Mouse (Mus musculus) bone marrow, adult 2 months (tissue): ENCODE measurements around the gene Chil4. TPM values are rescaled to one million over a fixed set of nuclear protein-coding genes. Genes with fewer than 3 reads are reported as not detected.
"Not testable (repeated sequence)": the region's sequence is repeated elsewhere in the genome, so short reads cannot be mapped to it uniquely, and the experiment has no call there.

Source experiments
- H3K27ac ChIP-seq: fragments of 200-500 bp; 2 replicates; pipeline ENCODE4 v1.5.1; 2012; ENCODE audit warnings: low read depth, mild to moderate bottlenecking, control low read depth, inconsistent platforms, low read length; ENCODE audit not compliant: control insufficient read depth, poor library complexity, insufficient read depth
- H3K4me1 ChIP-seq: fragments of 200-500 bp; 2 replicates; pipeline ENCODE4 v1.6.1; 2011; ENCODE audit warnings: low read length; ENCODE audit not compliant: control insufficient read depth, insufficient read depth
- H3K4me3 ChIP-seq: fragments of 200-500 bp; replicated peaks from 2 replicates; pipeline ENCODE3; 2011; ENCODE audit warnings: mild to moderate bottlenecking, low read depth, low read length, control low read depth; ENCODE audit not compliant: control insufficient read depth
- CTCF ChIP-seq: fragments of 200-500 bp; IDR thresholded peaks from 2 replicates; pipeline ENCODE4 v1.5.1; 2011; ENCODE audit warnings: low read length, control low read depth; ENCODE audit not compliant: control insufficient read depth, insufficient read depth
- POLR2A ChIP-seq: fragments of 200-500 bp; IDR thresholded peaks from 2 replicates; pipeline ENCODE4 v1.6.1; 2011; ENCODE audit warnings: low read depth, mild to moderate bottlenecking, control low read depth, low read length, borderline replicate concordance; ENCODE audit not compliant: control insufficient read depth
- WGBS: fragments of 180-500 bp; shearing (Covaris S2); methylation state at CpG from one replicate; pipeline ENCODE4 v1.1.7; 2018; 5-methylcytosine and 5-hydroxymethylcytosine counted together
- polyA plus RNA-seq: library from polyadenylated mRNA; stranded (reverse); fragments of >200 nt; gene quantifications from 2 replicates; pipeline ENCODE4 v1.2.4, GENCODE M21; 2011; ENCODE audit warnings: low replicate concordance; ENCODE audit not compliant: missing spikeins, insufficient read depth, insufficient read length

Chil4 gene
- not detected in 2 replicates for polyA plus RNA-seq

- Histone ChIP-seq H3K4me1 (no peaks in the 10 kb centered on the region), H3K4me3 (no peak within 1 kb of the TSS), H3K27ac (no peak within 1 kb of the TSS)
- TF ChIP-seq CTCF (no peak), POLR2A (no peak)
- WGBS = 82% methylated on average over 2 of the region's 2 CpGs
These were observed at the start of gene Chil4 for GRCm38 (mm10) chr3:106219407-106219806. Chil4 (minus strand) TSS chr3:106219507.

- no peak overlapping the region for H3K4me3 ChIP-seq
- H3K4me1 ChIP-seq = no peaks in the 10 kb centered on the region
- WGBS = 70% methylated on average over 2 of the region's 2 CpGs
- no peak overlapping the region for H3K27ac ChIP-seq
- TF ChIP-seq CTCF = no peak
These were observed 46.5 kb upstream of the Chil4 start for GRCm38 (mm10) chr3:106265854-106266253.

- Histone ChIP-seq H3K4me1 (no peaks in the 10 kb centered on the region), H3K4me3 (no peak overlapping the region), H3K27ac (no peak overlapping the region)
- no peak for TF ChIP-seq CTCF
- TF ChIP-seq POLR2A = no peak
These were observed 45.5 kb upstream of the Chil4 start for GRCm38 (mm10) chr3:106264854-106265253.

- H3K27ac ChIP-seq, H3K4me1 ChIP-seq, H3K4me3 ChIP-seq: not testable (repeated sequence)
- 84% methylated on average over 11 of the region's 11 CpGs for WGBS
These were observed 37.8 kb upstream of the Chil4 start for GRCm38 (mm10) chr3:106257076-106257475.

GRCm38 (mm10) chr3:106252719-106253118, 33.4 kb upstream of the Chil4 start:
- Histone ChIP-seq H3K4me3 (no peak overlapping the region), H3K4me1 (no peaks in the 10 kb centered on the region), H3K27ac (no peak overlapping the region)
- no peak for TF ChIP-seq POLR2A
- TF ChIP-seq CTCF = no peak
- 76% methylated on average over 6 of the region's 6 CpGs for WGBS

- H3K4me3 ChIP-seq, H3K4me1 ChIP-seq, H3K27ac ChIP-seq: not testable (repeated sequence)
- 68% methylated on average over 5 of the region's 5 CpGs for WGBS
These were observed 31.6 kb upstream of the Chil4 start for GRCm38 (mm10) chr3:106250763-106251399.

GRCm38 (mm10) chr3:106247369-106247768, 28.1 kb upstream of the Chil4 start:
- 73% methylated on average over 9 of the region's 9 CpGs for WGBS
- not testable (repeated sequence) for H3K27ac ChIP-seq, H3K4me3 ChIP-seq, H3K4me1 ChIP-seq

- WGBS = 84% methylated on average over 1 of the region's 1 CpGs
- not testable (repeated sequence) for H3K27ac ChIP-seq, H3K4me1 ChIP-seq, H3K4me3 ChIP-seq
These were observed 20.9 kb upstream of the Chil4 start for GRCm38 (mm10) chr3:106240210-106240609.

GRCm38 (mm10) chr3:106239196-106239791, 20.0 kb upstream of the Chil4 start:
- Histone ChIP-seq H3K27ac (no peak overlapping the region), H3K4me3 (no peak overlapping the region), H3K4me1 (no peaks in the 10 kb centered on the region)
- TF ChIP-seq CTCF (no peak), POLR2A (no peak)
- WGBS = 74% methylated on average over 5 of the region's 5 CpGs

GRCm38 (mm10) chr3:106223391-106223790, 4.1 kb upstream of the Chil4 start:
- not testable (repeated sequence) for H3K4me1 ChIP-seq, H3K27ac ChIP-seq, H3K4me3 ChIP-seq
- 65% methylated on average over 3 of the region's 3 CpGs for WGBS
